Mouse (Mus musculus) layer of hippocampus, adult 9-11 months (tissue): ENCODE data around the gene Kif15.
A peak's percentile ranks its signal among the peaks of the same experiment; 100 is the strongest.

Experiments
- DNase-seq: peaks from one replicate; pipeline ENCODE4 v3.0.0; 2022

The Kif15 gene

DNA sequence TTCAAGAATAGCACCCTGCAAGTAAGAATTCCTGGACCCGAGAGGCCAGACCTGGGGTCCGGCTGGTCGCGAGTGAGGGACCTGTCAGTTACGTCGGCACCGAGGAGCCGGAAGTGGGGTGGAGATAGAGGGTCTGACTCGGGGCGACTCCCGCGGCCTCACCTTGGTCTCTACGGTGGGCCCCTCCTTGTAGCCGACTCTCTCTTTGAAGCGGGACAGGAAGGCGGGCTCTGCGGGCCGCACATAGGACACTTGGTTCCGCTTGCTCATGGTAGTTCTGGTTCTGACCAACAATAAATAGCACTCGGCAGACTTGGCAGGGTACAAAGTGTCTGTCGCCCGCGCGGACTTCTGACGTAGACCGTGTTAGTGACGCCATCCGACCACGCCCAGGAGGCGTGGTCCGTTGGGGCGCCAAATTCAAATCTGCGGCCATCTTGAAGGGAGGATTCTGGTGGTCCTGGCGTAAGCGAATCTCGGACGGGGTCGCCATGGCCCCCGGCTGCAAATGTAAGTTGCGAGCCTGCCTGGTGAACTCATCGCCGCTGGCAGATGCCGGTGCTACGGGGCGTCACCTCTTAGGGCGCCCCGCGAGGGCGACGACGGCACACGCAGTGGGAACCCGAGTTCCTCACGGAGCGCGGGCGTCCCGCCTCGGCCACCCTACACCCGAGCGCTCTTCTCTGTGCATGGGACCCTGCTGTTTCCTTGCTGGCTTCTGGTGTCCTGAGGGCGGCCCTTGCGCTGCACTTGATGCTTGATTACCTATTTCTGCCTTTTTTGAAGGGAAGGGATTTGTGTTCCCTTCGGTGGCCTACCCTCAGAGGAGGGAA, at the start of gene Kif15, which contains the start of gene 1110059G10Rik:
Kif15 (plus strand) TSS at position 404 of the 833 bp plus-strand sequence.
1110059G10Rik (minus strand) TSS at position 358 of the 833 bp plus-strand sequence.
- peak; percentile 92 for DNase-seq

DNA sequence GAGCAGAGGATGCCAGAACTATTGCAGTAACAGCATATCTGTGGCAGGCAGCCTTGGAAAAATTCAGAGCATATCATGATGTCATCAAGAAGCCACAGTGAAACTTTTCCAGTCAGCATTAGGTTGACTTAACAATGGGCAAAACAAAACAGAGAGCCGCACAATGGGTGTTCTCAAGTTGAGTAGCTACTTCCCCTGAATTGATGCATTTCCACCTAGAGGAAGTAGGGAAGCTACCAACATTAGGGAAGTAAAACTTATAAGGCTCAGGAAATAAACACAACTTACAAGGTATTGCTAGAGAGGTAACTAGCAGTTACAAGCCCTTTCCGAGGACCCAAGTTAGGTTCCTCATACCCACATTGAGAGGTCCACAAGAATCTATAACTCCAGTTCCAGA, 49.8 kb upstream of the Kif15 start:
- no peak for DNase-seq

DNA sequence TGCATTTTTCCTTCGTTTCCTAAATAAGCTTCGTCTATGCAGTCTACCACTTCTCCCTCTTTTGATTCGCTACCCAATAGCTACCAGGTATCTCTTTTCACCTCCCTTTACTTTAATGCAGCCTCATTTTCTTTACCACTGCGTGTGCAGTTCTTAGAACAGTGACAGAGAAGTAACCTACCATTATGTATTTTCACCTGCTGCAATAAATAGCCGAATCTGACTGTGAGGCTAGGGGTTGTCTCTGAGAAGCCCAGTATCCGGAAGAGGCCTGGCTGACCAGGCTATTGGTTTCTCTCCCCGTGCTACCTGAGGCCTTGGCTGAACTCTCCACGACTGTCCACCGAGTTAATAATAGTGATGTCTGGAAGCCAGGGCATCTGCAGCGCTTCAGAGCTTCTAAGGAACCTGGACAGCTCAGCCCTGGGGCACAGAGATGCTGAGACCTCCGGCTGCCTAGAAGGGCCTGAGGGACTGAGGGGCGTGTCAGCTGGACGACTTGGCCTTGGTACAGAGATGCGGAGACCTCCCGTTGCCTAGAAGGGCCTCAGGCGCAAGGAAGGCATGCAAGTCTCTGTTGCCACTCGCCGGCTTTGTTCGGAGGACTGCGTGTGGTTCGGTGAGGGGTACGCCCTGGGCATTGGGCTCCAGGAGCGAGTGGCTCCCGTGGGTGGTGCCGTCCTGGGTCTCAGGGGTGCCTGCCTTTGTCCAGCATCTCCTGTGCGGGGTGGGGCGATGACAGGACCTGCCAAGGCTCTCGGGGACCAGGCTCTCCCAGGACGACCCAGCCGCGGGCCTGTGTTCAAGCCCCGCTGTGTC, 47.9 kb upstream of the Kif15 start:
- DNase-seq = peak; percentile 28

DNA sequence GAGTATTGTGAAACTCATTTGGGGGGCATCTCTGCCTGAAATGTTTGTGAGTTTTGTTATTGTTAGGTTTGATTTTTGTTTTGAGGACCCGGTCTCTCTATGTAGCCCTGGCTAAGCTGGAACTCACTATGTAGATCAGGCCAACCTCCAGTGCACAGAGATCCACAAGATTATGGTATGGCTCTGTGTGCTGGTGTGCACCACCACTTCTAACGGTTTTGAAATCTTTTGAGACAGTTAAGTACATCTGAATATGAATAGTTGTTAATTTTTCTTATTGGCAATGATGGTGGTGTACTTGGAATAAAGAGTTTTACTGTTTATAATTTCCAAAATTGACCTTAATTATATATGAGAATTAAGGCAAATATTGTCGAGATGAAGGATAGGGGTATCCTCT, 28.4 kb upstream of the Kif15 start:
- DNase-seq = no peak

DNA sequence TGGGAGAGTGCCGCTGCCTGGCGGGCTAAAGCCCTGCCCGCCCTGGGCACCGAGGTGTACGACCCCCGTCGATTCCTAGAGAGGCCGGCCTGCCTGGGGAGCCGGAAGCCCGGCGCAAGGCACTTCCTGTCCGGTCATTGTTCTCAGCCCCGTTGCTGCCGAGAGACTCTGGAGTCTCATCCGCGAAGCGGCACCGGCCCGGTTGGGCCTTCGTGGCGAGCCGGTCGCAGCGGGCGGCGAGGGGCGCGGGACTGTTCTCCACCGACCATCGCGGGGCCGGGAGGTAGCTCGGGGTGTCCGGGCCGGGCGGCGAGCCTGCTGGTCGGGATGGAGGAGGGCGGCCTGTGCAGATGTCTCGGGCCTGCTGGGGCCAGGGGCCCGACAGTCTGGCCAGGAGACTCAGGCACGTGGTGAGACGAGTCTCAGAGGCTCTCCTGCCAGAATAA, 27.9 kb upstream of the Kif15 start, which contains the start of gene Zfp105:
Zfp105 (plus strand) TSS at position 137 of the 446 bp plus-strand sequence.
- DNase-seq = peak; percentile 66

DNA sequence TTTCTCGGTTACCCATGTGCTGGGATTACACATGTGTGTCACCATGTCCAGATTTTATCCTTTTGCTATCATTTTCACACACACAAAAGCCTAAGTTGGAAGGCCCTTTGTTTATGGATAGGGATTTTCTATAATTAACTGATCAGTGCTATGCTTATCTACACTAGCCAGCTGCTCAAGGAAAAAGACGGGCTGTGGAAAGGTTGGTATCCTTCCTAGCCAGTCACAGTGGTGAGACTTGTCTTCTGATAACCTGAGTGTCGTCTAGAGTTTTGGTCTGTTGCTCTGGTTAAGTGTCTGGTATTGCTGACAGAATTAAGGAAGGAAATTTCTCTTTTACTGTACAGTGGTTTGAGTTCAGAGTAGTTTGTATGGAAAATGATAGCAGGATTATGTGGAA, 21.9 kb upstream of the Kif15 start:
- no peak for DNase-seq

DNA sequence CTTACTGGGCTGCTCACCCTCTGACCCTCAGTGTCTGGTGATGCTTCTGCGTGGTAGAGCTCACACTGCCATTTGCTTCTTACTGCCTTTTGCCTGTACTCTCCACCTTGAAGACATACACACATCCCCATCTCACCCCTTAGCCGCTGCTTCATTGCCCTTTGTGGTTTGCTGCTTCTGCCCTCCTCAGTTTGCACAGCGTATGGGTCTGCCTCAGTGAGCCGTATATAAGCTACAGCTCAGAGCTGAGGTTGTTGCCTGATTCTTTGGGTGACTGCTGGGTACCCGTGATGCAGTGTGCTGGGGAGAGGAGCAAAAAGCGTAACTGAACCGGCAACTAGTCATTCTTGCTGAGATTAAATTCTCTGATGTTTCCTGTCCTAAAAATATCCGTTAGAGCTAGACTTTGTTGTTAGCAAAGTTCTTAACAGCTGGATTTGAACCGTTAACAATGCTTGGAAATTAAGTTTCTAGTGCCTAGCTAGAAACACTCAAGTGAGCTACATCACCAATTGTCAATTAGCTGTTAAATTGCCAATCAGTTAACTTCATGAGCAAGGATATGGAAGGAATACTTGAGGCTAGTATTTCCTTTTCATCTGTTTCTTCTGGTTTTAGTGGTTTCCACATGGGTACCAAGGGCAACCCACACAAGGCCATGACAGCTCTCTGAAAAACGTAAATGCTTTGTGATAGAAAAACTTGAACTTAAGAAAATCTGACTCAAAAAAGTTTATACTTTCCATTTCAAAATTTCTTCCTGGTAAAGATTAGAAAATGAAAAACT, 47.8 kb downstream of the Kif15 start:
- no peak for DNase-seq

DNA sequence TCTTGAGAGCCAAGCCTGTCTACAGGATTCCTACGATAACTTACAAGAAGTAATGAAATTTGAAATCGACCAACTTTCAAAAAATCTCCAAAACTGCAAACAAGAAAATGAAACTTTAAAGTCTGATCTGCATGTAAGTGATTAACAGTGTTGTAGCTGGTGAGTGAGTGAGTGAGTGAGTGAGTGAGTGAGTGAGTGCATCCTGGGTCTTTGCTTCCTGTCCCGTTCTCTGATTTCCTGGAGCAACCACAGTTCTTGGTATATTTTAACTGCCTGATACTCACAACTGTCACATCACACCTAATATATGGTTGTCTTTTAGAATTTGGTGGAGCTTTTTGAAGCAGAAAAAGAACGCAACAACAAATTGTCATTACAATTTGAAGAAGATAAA, 48.3 kb downstream of the Kif15 start:
- DNase-seq = no peak

DNA sequence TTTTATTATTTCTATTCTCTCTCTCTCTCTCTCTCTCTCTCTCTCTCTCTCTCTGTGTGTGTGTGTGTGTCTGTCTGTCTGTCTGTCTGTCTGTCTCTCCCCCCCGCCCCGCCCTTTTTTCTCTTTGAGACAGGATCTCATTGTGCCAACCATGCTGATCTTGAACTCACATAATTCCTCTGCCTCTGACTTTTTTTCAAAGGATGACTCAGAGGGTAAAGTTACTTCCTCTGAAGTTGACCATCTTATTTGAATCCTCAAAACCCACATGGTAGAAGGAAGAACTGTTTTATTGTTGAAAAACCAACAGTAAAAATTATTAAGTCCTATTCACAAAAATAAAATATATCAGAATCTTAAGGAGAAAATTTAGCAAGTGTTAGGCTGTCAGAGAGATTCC, 53.9 kb downstream of the Kif15 start:
- DNase-seq = no peak

DNA sequence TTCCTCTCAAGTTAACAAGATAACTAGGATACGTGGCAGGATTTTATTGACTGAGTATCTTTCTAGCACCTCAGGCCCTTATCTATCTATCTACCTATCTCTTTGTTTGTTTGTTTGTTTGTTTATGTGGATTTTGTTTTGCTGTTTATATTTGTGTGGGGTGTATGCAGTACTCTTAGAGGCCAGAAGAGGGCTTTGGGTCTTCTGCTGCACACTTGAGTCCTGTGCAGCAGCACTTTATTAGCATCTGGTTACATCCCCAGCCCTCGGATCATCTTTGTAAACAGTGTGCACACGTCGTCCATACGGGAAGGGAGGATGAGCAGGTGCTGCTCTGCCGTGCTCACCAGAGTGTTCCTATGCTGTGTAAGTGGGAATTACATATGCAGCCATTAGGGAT, 55.2 kb downstream of the Kif15 start:
- no peak for DNase-seq

DNA sequence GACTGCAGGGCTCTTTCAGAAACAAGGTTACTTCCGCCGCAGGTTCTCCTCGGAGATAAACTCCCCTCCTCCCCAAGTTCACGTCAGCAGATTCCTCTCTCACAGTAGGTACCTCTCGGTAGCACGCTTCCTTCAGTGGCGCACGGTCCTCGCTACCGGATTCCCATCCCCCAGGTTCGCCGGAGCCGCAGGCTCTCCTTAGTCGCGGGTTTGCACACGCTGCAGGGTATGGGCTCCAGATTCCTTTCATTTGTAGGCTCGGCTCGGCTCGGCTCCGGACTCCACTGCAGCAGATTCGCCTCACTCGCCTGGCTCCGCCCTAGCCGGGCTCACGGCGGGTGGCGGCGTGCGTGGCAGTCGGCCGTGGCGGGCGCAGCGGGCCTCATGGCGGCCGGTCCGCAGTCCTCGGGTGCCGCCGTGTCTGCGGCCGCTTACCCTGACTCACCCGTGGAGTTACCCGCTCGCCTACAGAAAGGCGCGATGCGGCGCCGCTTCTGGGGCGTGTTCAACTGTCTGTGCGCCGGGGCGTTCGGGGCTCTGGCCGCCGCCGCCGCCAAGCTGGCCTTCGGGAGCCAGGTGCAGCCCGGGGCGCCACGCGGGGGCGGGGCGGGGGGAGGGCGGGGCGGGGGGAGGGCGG, 70.3 kb downstream of the Kif15 start, which contains the start of gene Tmem42:
Tmem42 (plus strand) TSS at position 332 of the 637 bp plus-strand sequence.
- peak; percentile 90 for DNase-seq

DNA sequence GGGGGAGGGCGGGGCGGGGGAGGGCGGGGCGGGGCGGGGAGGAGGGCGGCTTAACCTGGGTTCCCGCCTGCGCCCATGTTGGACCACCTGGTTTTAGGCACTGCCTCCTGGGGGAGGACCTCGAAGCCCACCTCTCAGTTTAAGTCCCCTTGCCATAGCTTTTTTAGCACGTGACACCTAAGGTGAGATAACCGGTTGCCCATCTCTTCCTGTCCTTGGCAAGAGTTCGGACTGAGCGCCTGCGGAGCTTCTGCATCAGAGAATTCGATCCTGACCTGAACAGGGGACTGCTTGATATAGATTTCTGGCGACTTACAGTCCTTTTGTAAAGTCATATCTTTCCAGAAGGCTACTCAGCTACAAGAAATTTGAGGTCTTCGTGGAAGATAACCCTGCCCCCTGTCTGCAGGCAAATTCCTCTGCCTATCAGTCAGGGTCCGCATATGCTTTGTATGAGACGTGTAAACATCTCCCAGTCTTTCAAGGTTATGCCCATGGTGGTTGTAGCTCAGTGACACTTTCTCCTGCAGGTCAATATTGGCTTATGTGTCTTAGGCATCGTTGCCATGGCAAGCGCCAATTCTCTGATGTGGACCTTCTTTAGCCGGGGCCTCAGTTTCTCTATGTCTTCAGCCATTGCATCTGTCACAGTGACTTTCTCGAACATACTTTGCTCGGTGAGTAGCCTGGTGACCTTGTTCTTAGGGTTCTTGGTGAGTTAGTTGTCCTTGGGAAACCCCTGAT, 71.0 kb downstream of the Kif15 start:
- peak; percentile 35 for DNase-seq

DNA sequence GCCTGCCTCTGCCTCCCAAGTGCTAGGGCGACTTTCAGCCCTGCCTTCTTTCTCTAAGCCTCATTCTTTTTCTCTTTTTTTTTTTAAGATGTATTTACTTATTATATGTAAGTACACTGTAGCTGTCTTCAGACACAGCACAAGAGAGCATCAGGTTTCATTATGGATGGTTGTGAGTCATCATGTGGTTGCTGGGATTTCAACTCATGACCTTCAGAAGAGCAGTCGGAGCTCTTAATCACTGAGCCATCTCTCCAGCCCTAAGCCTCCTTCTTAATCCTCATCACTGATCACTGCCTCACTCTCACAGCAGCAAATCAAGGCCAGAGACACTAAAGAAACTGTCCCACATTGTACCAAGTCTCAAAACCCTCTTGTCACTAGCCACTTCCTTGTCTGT, 73.4 kb downstream of the Kif15 start:
- DNase-seq = no peak

DNA sequence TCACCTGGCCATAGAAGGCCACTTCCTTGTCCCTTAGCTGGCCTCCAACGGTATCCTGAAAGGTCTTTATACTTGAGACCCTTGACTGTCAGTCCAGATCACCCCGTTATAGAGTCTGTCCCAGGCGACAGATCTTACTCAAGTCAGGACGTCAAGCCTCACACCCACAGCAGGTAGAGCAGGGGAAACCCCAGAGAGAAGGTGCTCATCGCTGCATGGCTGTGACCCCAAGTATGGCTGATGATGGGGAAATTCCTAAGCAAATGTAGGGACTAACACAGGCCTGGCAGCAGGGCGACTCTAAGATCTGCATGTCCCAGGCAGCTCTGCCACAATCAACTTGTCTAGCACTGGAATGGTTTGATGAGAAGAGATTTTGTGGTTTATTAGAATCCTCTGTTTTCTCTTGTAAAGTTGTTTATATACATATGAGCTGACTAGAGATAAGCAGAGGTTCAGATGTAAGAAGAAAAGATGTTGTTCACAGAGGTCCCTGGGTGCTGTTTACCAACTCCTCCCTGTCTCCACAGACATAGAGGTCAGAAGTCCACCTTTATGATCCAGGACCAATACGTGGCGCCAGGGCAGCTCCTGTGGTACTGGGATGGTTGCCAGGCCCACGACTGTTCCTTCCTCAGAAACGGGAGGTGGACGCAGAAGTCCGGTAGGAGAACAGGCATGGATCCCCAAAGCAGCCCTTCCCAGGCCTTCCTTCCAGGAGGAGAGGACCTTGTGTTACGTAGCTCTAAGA, 80.8 kb downstream of the Kif15 start:
- no peak for DNase-seq

DNA sequence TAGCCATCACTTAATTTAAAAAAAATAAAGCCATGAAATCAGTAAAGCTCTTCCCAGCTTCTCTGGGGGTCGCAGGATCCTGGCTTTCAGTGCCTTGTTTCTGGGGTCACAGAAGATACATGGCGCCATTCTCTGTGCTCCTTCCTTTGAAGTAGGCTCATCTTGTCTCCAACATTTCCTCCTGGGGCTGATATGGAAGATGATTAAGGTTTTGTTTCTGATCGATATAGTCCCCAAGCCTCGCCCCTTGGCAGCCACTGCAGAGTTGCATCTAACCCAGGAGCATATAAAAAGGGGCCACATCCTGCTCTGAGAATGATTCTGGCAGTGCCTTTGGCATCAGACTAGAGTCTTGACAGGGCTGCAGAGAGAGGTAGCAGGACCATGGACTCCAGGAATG, 83.6 kb downstream of the Kif15 start, which contains the start of gene Tgm4:
Tgm4 (plus strand) TSS at position 301 of the 400 bp plus-strand sequence.
- no peak for DNase-seq

DNA sequence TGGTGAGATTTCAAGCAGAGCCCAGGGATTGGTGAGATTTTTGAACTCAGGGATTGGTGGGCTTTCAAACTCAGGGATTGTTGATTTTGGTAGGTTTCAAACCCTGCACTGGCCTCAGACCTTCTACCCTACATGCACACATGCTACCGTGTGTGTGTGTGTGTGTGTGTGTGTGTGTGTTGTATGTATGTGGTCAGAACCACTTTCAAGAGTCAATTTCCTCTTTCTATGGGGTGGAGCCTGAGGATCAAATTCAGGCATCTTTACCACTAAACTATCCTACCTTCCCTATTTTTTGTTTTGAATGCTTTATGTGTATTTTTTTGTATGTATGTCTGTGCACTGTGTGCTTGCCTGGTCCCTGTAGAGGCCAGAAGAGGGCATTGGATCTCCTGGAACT, 96.8 kb downstream of the Kif15 start:
- no peak for DNase-seq

DNA sequence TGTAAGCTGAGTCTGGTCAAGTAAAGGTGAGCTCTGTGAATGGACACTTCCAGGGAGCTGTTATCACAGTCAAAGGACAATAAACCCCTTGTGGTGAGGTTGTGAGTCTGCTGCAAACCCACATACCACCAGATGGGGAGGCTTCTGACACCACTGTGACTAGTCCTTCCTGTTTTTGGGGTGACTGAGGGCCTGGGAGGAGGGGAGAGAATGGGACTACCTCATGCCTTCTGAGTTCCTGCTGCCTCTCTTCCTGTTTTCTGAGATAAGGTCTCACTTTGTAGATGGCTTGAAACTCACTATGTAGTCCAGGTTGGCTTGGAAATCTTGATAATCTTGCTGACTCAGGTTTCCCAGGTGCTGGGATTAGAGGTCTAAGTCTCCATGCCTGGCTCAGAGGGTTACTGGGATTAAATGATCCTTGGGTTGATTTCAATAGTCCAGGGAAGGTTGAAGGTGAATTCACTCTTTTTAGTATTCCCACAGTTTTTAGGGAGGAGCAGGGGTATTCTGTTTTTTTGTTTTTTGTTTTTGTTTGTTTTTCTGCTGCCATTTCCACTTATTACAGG, 108.0 kb downstream of the Kif15 start:
- no peak for DNase-seq

DNA sequence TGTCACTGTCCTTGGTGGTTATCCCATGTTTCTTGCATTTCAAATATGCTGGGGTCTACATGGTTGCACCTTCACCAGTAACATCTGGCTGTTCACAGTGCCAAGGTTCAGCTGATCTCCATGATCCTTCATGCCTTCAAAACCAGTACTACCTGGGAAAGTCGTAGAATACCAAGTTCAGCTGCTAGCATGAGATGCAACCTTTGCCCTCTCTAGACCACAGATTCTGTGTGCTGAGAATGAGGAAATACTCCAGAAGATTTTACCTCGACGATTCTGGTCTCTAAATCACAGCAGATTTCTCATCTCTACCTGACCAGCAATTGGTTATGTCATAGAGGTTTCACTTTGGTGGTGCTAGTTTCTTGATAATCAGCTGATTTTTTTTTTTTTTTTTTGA, 109.3 kb downstream of the Kif15 start:
- no peak for DNase-seq
